Mouse (Mus musculus): ENCODE results near the gene Prss12. TPM values are rescaled to one million over a fixed set of nuclear protein-coding genes. Genes with fewer than 3 reads are reported as not detected.

The Prss12 gene
- polyA plus RNA-seq, 2 experiments, result 0.13 to 0.34 TPM

GRCm38 (mm10) chr3:123433362-123433761 lies 13.4 kb upstream of the Prss12 start:
- ATAC-seq (ENCODE audit: insufficient read depth) (no peak), DNase-seq (ENCODE audit: low read depth in 3 of 3, low spot score in 3 of 3) (no peak)
- H3K27me3 ChIP-seq (ENCODE audit: control insufficient read depth, insufficient read depth, low read length), result no peaks in the 10 kb centered on the region
- no peak overlapping the region for H3K9ac ChIP-seq (replicated peaks)
- H3K4me2 ChIP-seq (ENCODE audit: low read depth), result no peak overlapping the region
- no peak overlapping the region for H3K27ac ChIP-seq
- WGBS (ENCODE audit: insufficient replicate concordance), result 67% methylated on average over 3 of the region's 3 CpGs
- H3K9me3 ChIP-seq (ENCODE audit: control insufficient read depth, low read length), result no peaks in the 10 kb centered on the region
- TF ChIP-seq EP300 (IDR thresholded peaks at IDR 0.05; ENCODE audit: low read depth) (no peak), CTCF (IDR thresholded peaks at IDR 0.05; ENCODE audit: low read depth) (no peak)
- peaks cover 4 to 12% of the 10 kb centered on the region in 2 experiments; a peak in 2 of 4 replicates for H3K4me1 ChIP-seq (replicated peaks; ENCODE audit: control insufficient read depth in 2 of 2, insufficient read depth in 2 of 2, low read length in 1 of 2)
- H3K4me3 ChIP-seq (ENCODE audit: insufficient read depth in 1 of 2, low read depth in 2 of 2, low read length in 2 of 2), result no peak overlapping the region
- no peaks in the 10 kb centered on the region for H3K36me3 ChIP-seq (replicated peaks; ENCODE audit: control insufficient read depth, insufficient read depth, low read depth)

GRCm38 (mm10) chr3:123437608-123438007 lies 9.1 kb upstream of the Prss12 start:
- Histone ChIP-seq H3K4me1 (replicated peaks; ENCODE audit: control insufficient read depth in 2 of 2, insufficient read depth in 2 of 2, low read length in 1 of 2) (0 out of 4 replicates have a peak, but pooled peaks cover 0 to under 1% of the 10 kb centered on the region in 2 experiments), H3K4me2 (ENCODE audit: low read depth) (no peak overlapping the region), H3K9ac (replicated peaks) (no peak overlapping the region), H3K4me3 (ENCODE audit: insufficient read depth in 1 of 2, low read depth in 2 of 2, low read length in 2 of 2) (no peak overlapping the region), H3K27me3 (ENCODE audit: control insufficient read depth, insufficient read depth, low read length) (no peaks in the 10 kb centered on the region), H3K27ac (no peak overlapping the region), H3K36me3 (replicated peaks; ENCODE audit: control insufficient read depth, insufficient read depth, low read depth) (no peaks in the 10 kb centered on the region), H3K9me3 (ENCODE audit: control insufficient read depth, low read length) (no peaks in the 10 kb centered on the region)
- WGBS (ENCODE audit: insufficient replicate concordance), result 59% methylated on average over 1 of the region's 1 CpGs
- DNase-seq (ENCODE audit: low read depth in 3 of 3, low spot score in 3 of 3) (no peak), ATAC-seq (ENCODE audit: insufficient read depth) (no peak)
- no peak for TF ChIP-seq EP300 (IDR thresholded peaks at IDR 0.05; ENCODE audit: low read depth)
- no peak for TF ChIP-seq CTCF (IDR thresholded peaks at IDR 0.05; ENCODE audit: low read depth)

GRCm38 (mm10) chr3:123440490-123440889 lies 6.2 kb upstream of the Prss12 start:
- TF ChIP-seq CTCF (IDR thresholded peaks at IDR 0.05; ENCODE audit: low read depth) (no peak), EP300 (IDR thresholded peaks at IDR 0.05; ENCODE audit: low read depth) (no peak)
- Histone ChIP-seq H3K4me1 (replicated peaks; ENCODE audit: control insufficient read depth in 2 of 2, insufficient read depth in 2 of 2, low read length in 1 of 2) (no peaks in the 10 kb centered on the region), H3K9ac (replicated peaks) (no peak overlapping the region), H3K9me3 (ENCODE audit: control insufficient read depth, low read length) (no peaks in the 10 kb centered on the region), H3K36me3 (replicated peaks; ENCODE audit: control insufficient read depth, insufficient read depth, low read depth) (no peaks in the 10 kb centered on the region), H3K27ac (no peak overlapping the region), H3K27me3 (ENCODE audit: control insufficient read depth, insufficient read depth, low read length) (peaks cover under 1% of the 10 kb centered on the region; the same call in 1 of the 2 replicates), H3K4me2 (ENCODE audit: low read depth) (no peak overlapping the region), H3K4me3 (ENCODE audit: insufficient read depth in 1 of 2, low read depth in 2 of 2, low read length in 2 of 2) (no peak overlapping the region)
- ATAC-seq (ENCODE audit: insufficient read depth) (0 out of 2 replicates have a peak, but pooled peaks have one; percentile 31), DNase-seq (ENCODE audit: low read depth in 3 of 3, low spot score in 3 of 3) (no peak)
- WGBS (ENCODE audit: insufficient replicate concordance), result 21% methylated on average over 7 of the region's 7 CpGs

- Histone ChIP-seq H3K27ac (no peak overlapping the region), H3K9me3 (ENCODE audit: control insufficient read depth, low read length) (no peaks in the 10 kb centered on the region), H3K9ac (replicated peaks) (no peak overlapping the region), H3K4me1 (replicated peaks; ENCODE audit: control insufficient read depth in 2 of 2, insufficient read depth in 2 of 2, low read length in 1 of 2) (no peaks in the 10 kb centered on the region), H3K27me3 (ENCODE audit: control insufficient read depth, insufficient read depth, low read length) (peaks cover 30% of the 10 kb centered on the region), H3K4me3 (ENCODE audit: insufficient read depth in 1 of 2, low read depth in 2 of 2, low read length in 2 of 2) (no peak overlapping the region), H3K4me2 (ENCODE audit: low read depth) (no peak overlapping the region), H3K36me3 (replicated peaks; ENCODE audit: control insufficient read depth, insufficient read depth, low read depth) (no peaks in the 10 kb centered on the region)
- 18% methylated on average over 1 of the region's 1 CpGs for WGBS (ENCODE audit: insufficient replicate concordance)
- TF ChIP-seq CTCF (IDR thresholded peaks at IDR 0.05; ENCODE audit: low read depth) (no peak), EP300 (IDR thresholded peaks at IDR 0.05; ENCODE audit: low read depth) (no peak)
- DNase-seq (ENCODE audit: low read depth in 3 of 3, low spot score in 3 of 3) (no peak), ATAC-seq (ENCODE audit: insufficient read depth) (no peak)
Observed at GRCm38 (mm10) chr3:123444466-123444865, 2.2 kb upstream of the Prss12 start.

GRCm38 (mm10) chr3:123447538-123448059 lies 886 bp downstream of the Prss12 start:
- H3K4me2 ChIP-seq (ENCODE audit: low read depth), result peak overlapping the region; percentile 62
- H3K27me3 ChIP-seq (ENCODE audit: control insufficient read depth, insufficient read depth, low read length), result peaks cover 30% of the 10 kb centered on the region
- no peak overlapping the region for H3K27ac ChIP-seq
- TF ChIP-seq EP300 (IDR thresholded peaks at IDR 0.05; ENCODE audit: low read depth) (no peak), CTCF (IDR thresholded peaks at IDR 0.05; ENCODE audit: low read depth) (no peak)
- H3K4me3 ChIP-seq (ENCODE audit: insufficient read depth in 1 of 2, low read depth in 2 of 2, low read length in 2 of 2), result peak overlapping the region in 1 of 2 experiments; percentile 45; a peak in 3 of 4 replicates
- no peak for DNase-seq (ENCODE audit: low read depth in 3 of 3, low spot score in 3 of 3)
- H3K36me3 ChIP-seq (replicated peaks; ENCODE audit: control insufficient read depth, insufficient read depth, low read depth), result no peaks in the 10 kb centered on the region
- no peaks in the 10 kb centered on the region for H3K4me1 ChIP-seq (replicated peaks; ENCODE audit: control insufficient read depth in 2 of 2, insufficient read depth in 2 of 2, low read length in 1 of 2)
- 8% methylated on average over 13 of the region's 13 CpGs for WGBS (ENCODE audit: insufficient replicate concordance)
- H3K9me3 ChIP-seq (ENCODE audit: control insufficient read depth, low read length), result no peaks in the 10 kb centered on the region
- H3K9ac ChIP-seq (replicated peaks), result no peak overlapping the region
- ATAC-seq (ENCODE audit: insufficient read depth), result no peak
